Mouse (Mus musculus): Measurements from ENCODE around the gene Plce1. TPM values are rescaled to one million over a fixed set of nuclear protein-coding genes. Genes with fewer than 3 reads are reported as not detected.
"Not testable (repeated sequence)": the region's sequence is repeated elsewhere in the genome, so short reads cannot be mapped to it uniquely, and the experiment has no call there.

Gene Plce1
- polyA plus RNA-seq, 1 experiment from 2014 or later = 4.2 TPM

- Histone ChIP-seq H3K9me3 (no peaks in the 10 kb centered on the region), H3K4me1 (replicated peaks) (0 out of 2 replicates have a peak, but pooled peaks cover 3% of the 10 kb centered on the region), H3K9ac (no peak overlapping the region), H3K27ac (replicated peaks) (no peak overlapping the region), H3K4me3 (no peak overlapping the region), H3K4me2 (no peak overlapping the region), H3K27me3 (no peaks in the 10 kb centered on the region), H3K36me3 (no peaks in the 10 kb centered on the region)
- ATAC-seq (ENCODE audit: low FRiP score, low read depth) = peak; percentile 27; the same call in 1 of the 2 replicates
- 81% methylated on average over 10 of the region's 10 CpGs for WGBS
Measured at GRCm38 (mm10) chr19:38621546-38621945, 140.6 kb downstream of the Plce1 start.

GRCm38 (mm10) chr19:38626246-38627015 lies 145.5 kb downstream of the Plce1 start:
- H3K4me1 ChIP-seq (replicated peaks) = 0 out of 2 replicates have a peak, but pooled peaks cover 3% of the 10 kb centered on the region
- no peak overlapping the region for H3K27ac ChIP-seq (replicated peaks)
- H3K9me3 ChIP-seq = no peaks in the 10 kb centered on the region
- no peak for ATAC-seq (ENCODE audit: low FRiP score, low read depth)
- H3K4me3 ChIP-seq = no peak overlapping the region
- H3K4me2 ChIP-seq = no peak overlapping the region
- no peaks in the 10 kb centered on the region for H3K36me3 ChIP-seq
- 72% methylated on average over 9 of the region's 9 CpGs for WGBS
- no peaks in the 10 kb centered on the region for H3K27me3 ChIP-seq
- H3K9ac ChIP-seq = no peak overlapping the region

- Histone ChIP-seq H3K4me2 (no peak overlapping the region), H3K27me3 (no peaks in the 10 kb centered on the region), H3K36me3 (no peaks in the 10 kb centered on the region), H3K4me1 (replicated peaks) (no peaks in the 10 kb centered on the region), H3K9ac (no peak overlapping the region), H3K27ac (replicated peaks) (no peak overlapping the region), H3K9me3 (no peaks in the 10 kb centered on the region), H3K4me3 (no peak overlapping the region)
- 85% methylated on average over 9 of the region's 9 CpGs for WGBS
- no peak for ATAC-seq (ENCODE audit: low FRiP score, low read depth)
Measured at GRCm38 (mm10) chr19:38627075-38627768, 146.3 kb downstream of the Plce1 start.

GRCm38 (mm10) chr19:38632251-38632650 lies 151.3 kb downstream of the Plce1 start:
- no peak for ATAC-seq (ENCODE audit: low FRiP score, low read depth)
- 82% methylated on average over 3 of the region's 3 CpGs for WGBS
- no peaks in the 10 kb centered on the region for H3K27me3 ChIP-seq

GRCm38 (mm10) chr19:38633306-38633705 lies 152.4 kb downstream of the Plce1 start:
- ATAC-seq (ENCODE audit: low FRiP score, low read depth) = no peak
- no peaks in the 10 kb centered on the region for H3K4me1 ChIP-seq (replicated peaks)
- no peaks in the 10 kb centered on the region for H3K36me3 ChIP-seq
- no peak overlapping the region for H3K4me3 ChIP-seq
- H3K27ac ChIP-seq (replicated peaks) = no peak overlapping the region
- WGBS = 73% methylated on average over 5 of the region's 5 CpGs
- H3K4me2 ChIP-seq = no peak overlapping the region
- H3K9me3 ChIP-seq = no peaks in the 10 kb centered on the region
- no peak overlapping the region for H3K9ac ChIP-seq
- H3K27me3 ChIP-seq = no peaks in the 10 kb centered on the region

More at GRCm38 (mm10) chr19:38632251-38632650, 151.3 kb downstream of the Plce1 start:
- Histone ChIP-seq H3K9me3 (no peaks in the 10 kb centered on the region), H3K9ac (no peak overlapping the region), H3K4me1 (replicated peaks) (no peaks in the 10 kb centered on the region), H3K36me3 (no peaks in the 10 kb centered on the region), H3K4me2 (no peak overlapping the region), H3K27ac (replicated peaks) (no peak overlapping the region), H3K4me3 (no peak overlapping the region)

GRCm38 (mm10) chr19:38639050-38639449 lies 158.1 kb downstream of the Plce1 start:
- no peak for ATAC-seq (ENCODE audit: low FRiP score, low read depth)
- H3K9me3 ChIP-seq = no peaks in the 10 kb centered on the region
- H3K4me1 ChIP-seq (replicated peaks) = no peaks in the 10 kb centered on the region
- WGBS = 95% methylated on average over 3 of the region's 3 CpGs
- no peaks in the 10 kb centered on the region for H3K27me3 ChIP-seq
- H3K4me2 ChIP-seq = no peak overlapping the region
- no peaks in the 10 kb centered on the region for H3K36me3 ChIP-seq
- no peak overlapping the region for H3K9ac ChIP-seq
- H3K4me3 ChIP-seq = no peak overlapping the region
- no peak overlapping the region for H3K27ac ChIP-seq (replicated peaks)

- no peak for ATAC-seq (ENCODE audit: low FRiP score, low read depth)
- 59% methylated on average over 3 of the region's 3 CpGs for WGBS
- no peaks in the 10 kb centered on the region for H3K27me3 ChIP-seq
- H3K36me3 ChIP-seq = no peaks in the 10 kb centered on the region
- H3K4me1 ChIP-seq (replicated peaks) = no peaks in the 10 kb centered on the region
- no peak overlapping the region for H3K4me3 ChIP-seq
- no peak overlapping the region for H3K27ac ChIP-seq (replicated peaks)
- no peaks in the 10 kb centered on the region for H3K9me3 ChIP-seq
- no peak overlapping the region for H3K9ac ChIP-seq
- H3K4me2 ChIP-seq = no peak overlapping the region
Measured at GRCm38 (mm10) chr19:38639805-38640204, 158.9 kb downstream of the Plce1 start.

GRCm38 (mm10) chr19:38642515-38642914 lies 161.6 kb downstream of the Plce1 start:
- WGBS = 56% methylated on average over 1 of the region's 1 CpGs
- not testable (repeated sequence) for H3K9me3 ChIP-seq; H3K4me3 ChIP-seq; H3K4me1 ChIP-seq (replicated peaks); H3K27me3 ChIP-seq; H3K27ac ChIP-seq (replicated peaks); H3K36me3 ChIP-seq; H3K9ac ChIP-seq; ATAC-seq (ENCODE audit: low FRiP score, low read depth); H3K4me2 ChIP-seq

- ATAC-seq (ENCODE audit: low FRiP score, low read depth) = no peak
- Histone ChIP-seq H3K36me3 (no peaks in the 10 kb centered on the region), H3K27me3 (no peaks in the 10 kb centered on the region), H3K9me3 (no peaks in the 10 kb centered on the region), H3K4me2 (no peak overlapping the region), H3K4me1 (replicated peaks) (no peaks in the 10 kb centered on the region), H3K9ac (no peak overlapping the region), H3K27ac (replicated peaks) (no peak overlapping the region), H3K4me3 (no peak overlapping the region)
- WGBS = 61% methylated on average over 6 of the region's 6 CpGs
Measured at GRCm38 (mm10) chr19:38644871-38645595, 164.1 kb downstream of the Plce1 start.

GRCm38 (mm10) chr19:38657980-38658379 lies 177.1 kb downstream of the Plce1 start:
- 0 out of 2 replicates have a peak, but pooled peaks cover 2% of the 10 kb centered on the region for H3K36me3 ChIP-seq
- WGBS = 90% methylated on average over 13 of the region's 13 CpGs
- no peak overlapping the region for H3K4me3 ChIP-seq
- ATAC-seq (ENCODE audit: low FRiP score, low read depth) = no peak
- no peaks in the 10 kb centered on the region for H3K9me3 ChIP-seq
- no peak overlapping the region for H3K27ac ChIP-seq (replicated peaks)
- no peak overlapping the region for H3K4me2 ChIP-seq
- H3K9ac ChIP-seq = no peak overlapping the region
- no peaks in the 10 kb centered on the region for H3K27me3 ChIP-seq
- H3K4me1 ChIP-seq (replicated peaks) = no peaks in the 10 kb centered on the region

GRCm38 (mm10) chr19:38665398-38665797 lies 184.5 kb downstream of the Plce1 start:
- H3K9me3 ChIP-seq = no peaks in the 10 kb centered on the region
- no peak overlapping the region for H3K27ac ChIP-seq (replicated peaks)
- no peaks in the 10 kb centered on the region for H3K27me3 ChIP-seq
- no peak overlapping the region for H3K4me3 ChIP-seq
- no peak overlapping the region for H3K4me2 ChIP-seq
- H3K4me1 ChIP-seq (replicated peaks) = no peaks in the 10 kb centered on the region
- no peaks in the 10 kb centered on the region for H3K36me3 ChIP-seq
- H3K9ac ChIP-seq = no peak overlapping the region
- ATAC-seq (ENCODE audit: low FRiP score, low read depth) = no peak
- 91% methylated on average over 1 of the region's 1 CpGs for WGBS

- H3K4me3 ChIP-seq = no peak overlapping the region
- no peaks in the 10 kb centered on the region for H3K4me1 ChIP-seq (replicated peaks)
- no peak overlapping the region for H3K27ac ChIP-seq (replicated peaks)
- H3K27me3 ChIP-seq = no peaks in the 10 kb centered on the region
- H3K36me3 ChIP-seq = no peaks in the 10 kb centered on the region
- no peaks in the 10 kb centered on the region for H3K9me3 ChIP-seq
- 83% methylated on average over 7 of the region's 7 CpGs for WGBS
- no peak overlapping the region for H3K4me2 ChIP-seq
- H3K9ac ChIP-seq = no peak overlapping the region
- ATAC-seq (ENCODE audit: low FRiP score, low read depth) = no peak
Measured at GRCm38 (mm10) chr19:38672015-38672600, 191.2 kb downstream of the Plce1 start.

Data from hindbrain, embryonic 15.5 days (tissue).